Mouse (Mus musculus) CD4-positive naive resting alpha-beta T cell, adult 57 days (primary cell): ENCODE results near the gene Ascc1. TPM values are rescaled to one million over a fixed set of nuclear protein-coding genes. Genes with fewer than 3 reads are reported as not detected.

ENCODE experiments used
- total RNA-seq: library from RNA; stranded (reverse); gene quantifications from one replicate; pipeline ENCODE4 v1.2.4, GENCODE M21; 2023

Gene Ascc1
- total RNA-seq, result 24.2 TPM

GRCm38 (mm10) chr10:60002673-60003212 is at the start of gene Ascc1, which contains the start of gene Anapc16:
Gene Ascc1 (plus strand): TSS chr10:60002805.
Gene Anapc16 (minus strand): TSS chr10:60003135.

GRCm38 (mm10) chr10:60106146-60106530 is 103.5 kb downstream of the Ascc1 start, which contains the start of gene Spock2:
Gene Spock2 (plus strand): TSS chr10:60106219.

Other genes starting within 250 kb of the Ascc1 start
- 45.9 TPM for gene Dnajb12, start 123.2 kb upstream of the Ascc1 start, total RNA-seq
- 59.7 TPM for gene Ddit4, start 51.0 kb upstream of the Ascc1 start, total RNA-seq
- gene Anapc16, start 330 bp downstream of the Ascc1 start, total RNA-seq, result 58.0 TPM
- gene Spock2, start 103.4 kb downstream of the Ascc1 start, total RNA-seq, result 7.7 TPM
- 4.3 TPM for gene Chst3, start 216.5 kb downstream of the Ascc1 start, total RNA-seq